Mouse (Mus musculus) kidney, adult 18-20 months (tissue): ENCODE results near the gene Fzd1.

Experiments
- DNase-seq: peaks from one replicate; pipeline ENCODE4 v3.0.0; 2021

Gene Fzd1

DNA sequence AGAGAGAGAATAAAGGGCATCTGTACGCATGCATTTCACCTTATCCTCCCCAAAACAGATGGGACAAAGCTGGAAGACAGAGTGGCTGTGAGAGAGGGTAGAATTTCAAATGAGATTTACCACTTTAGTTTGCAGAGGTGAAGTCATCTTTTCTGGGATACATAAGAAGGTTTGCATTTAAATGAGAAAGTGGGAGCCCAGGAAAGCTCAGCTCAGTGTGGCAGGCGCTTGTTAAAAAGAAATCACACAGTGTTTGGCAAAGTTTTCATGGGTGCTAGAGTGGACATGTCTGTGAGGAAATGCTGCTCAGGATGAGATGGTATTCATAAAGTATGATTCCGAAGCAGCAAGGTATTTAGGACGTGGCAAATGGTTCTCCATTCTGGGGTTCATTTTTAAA lies 15.1 kb downstream of the Fzd1 start:
- DNase-seq, result no peak

DNA sequence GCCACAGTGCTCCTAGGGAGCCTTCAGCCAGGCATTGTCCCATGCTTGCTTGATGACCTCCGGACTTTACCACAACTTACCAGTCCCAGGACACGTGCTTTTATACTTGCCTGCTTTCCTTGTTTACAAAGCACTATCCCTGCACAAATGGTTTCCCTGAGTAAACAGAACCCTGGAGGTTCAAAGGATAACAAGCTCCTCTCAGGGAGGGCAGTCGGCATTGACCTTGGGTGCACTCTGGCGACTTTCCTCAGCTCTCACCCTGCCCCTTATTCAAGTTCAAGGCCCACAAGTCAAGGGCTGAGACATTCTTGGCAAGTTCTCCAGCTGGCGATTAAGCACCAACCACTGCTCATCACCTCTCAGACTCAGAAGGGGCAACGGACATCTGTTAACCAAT lies 20.8 kb downstream of the Fzd1 start:
- peak; percentile 71 for DNase-seq

DNA sequence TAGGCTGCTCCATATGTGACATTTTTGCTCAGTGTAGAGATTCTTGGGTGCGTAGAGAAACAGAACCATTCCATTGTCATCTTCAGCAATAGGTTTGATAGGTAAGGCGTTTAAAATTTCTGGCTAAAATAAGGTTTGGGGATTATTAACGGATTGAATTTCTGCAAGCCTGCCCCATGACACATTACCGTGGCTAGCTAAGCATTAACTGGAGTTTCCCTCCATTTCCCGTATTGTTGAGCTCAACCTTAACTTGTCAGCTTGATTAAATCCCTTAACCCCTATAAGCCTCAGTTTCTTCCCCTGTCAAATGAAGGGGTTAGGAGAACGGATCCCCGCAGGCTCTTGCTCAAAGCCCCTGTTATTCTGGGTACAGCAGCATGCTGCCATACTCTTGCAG lies 22.4 kb downstream of the Fzd1 start:
- DNase-seq, result peak; percentile 45

- DNase-seq, result peak; percentile 16
These were observed 24.6 kb downstream of the Fzd1 start for GRCm38 (mm10) chr5:4733239-4733638.

DNA sequence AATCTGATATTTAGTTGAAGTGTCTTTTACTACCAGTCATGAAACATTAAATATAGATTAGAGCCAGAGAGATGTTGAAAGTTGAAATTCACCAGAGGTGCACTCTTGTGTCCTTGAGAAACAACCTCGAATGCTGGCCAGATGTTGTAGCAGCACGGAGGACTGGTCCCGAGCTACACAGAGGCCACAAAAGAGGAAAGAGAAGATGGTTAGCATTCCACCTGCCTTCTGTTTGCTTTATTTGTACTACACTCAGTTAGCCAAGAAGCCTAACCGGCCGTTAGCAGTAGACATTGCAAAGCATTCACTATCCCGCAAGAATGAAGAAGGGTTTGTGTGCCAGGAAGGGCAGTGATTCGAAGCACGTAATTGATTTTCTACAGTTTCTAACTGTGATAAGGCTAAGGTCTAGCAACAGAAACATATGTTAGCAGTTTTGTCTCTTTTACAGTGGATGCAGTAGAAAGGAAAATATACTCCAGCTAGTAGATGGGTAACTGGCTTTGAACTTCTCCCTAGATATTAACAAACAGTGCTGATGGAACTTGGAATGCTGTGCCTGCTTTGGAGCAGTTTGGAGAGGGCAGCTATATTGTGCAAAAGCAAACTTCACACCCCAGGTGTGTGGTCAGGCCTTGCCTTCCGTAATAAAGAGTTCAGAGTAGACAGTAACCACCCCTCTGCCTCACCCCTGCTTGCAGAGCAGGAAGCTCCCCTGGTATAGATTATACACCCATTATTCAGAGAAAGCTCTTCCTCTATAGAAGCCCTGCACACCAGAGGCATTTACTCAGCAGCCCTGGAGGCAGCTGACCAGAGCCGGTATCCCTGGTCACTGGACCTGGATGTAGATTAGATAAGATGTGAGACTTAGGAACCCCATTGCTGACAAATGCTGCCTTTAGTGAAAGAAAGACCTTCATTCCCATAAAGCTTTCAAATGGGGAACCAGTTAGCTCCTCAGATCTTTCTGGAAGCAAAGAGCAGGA lies 25.3 kb downstream of the Fzd1 start:
- peak; percentile 25 for DNase-seq

- no peak for DNase-seq
These were observed 26.1 kb downstream of the Fzd1 start for GRCm38 (mm10) chr5:4731743-4732215.

- peak; percentile 12 for DNase-seq
These were observed 26.8 kb downstream of the Fzd1 start for GRCm38 (mm10) chr5:4731064-4731463.
